Mouse (Mus musculus) thymus, adult 18-20 months (tissue): ENCODE results near the gene Dner.

Experiments
- DNase-seq, 2 experiments: peaks; one replicate each; pipeline ENCODE4 v3.0.0; 2022; ENCODE audit warnings: mixed read lengths in 2 of 2

Dner gene

GRCm38 (mm10) chr1:84437565-84437964 is 258.5 kb downstream of the Dner start:
- no peak for DNase-seq

- no peak for DNase-seq
These were observed 259.7 kb downstream of the Dner start for GRCm38 (mm10) chr1:84436281-84436680.

- no peak for DNase-seq
These were observed 262.6 kb downstream of the Dner start for GRCm38 (mm10) chr1:84433291-84433980.

DNA sequence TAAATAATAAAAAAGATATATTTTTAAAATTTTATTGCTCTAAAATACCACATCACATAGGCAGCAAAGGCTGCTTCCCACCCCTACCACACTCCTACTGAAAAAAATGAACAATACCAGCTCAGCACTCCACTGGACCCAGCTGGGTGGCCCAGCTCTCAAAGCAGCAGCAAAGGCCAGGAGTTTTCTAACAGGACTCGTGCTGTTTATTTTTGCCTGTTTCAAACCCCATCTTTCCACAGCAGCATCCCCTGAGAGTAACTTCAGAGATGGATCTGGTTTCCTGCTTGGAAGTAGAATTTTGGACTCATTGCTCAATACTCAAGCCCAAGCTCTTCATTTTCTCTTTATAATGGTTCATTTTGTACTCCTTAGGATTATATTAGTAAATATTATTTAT is 263.7 kb downstream of the Dner start:
- no peak for DNase-seq

- DNase-seq = no peak
These were observed 267.7 kb downstream of the Dner start for GRCm38 (mm10) chr1:84428331-84428730.

DNA sequence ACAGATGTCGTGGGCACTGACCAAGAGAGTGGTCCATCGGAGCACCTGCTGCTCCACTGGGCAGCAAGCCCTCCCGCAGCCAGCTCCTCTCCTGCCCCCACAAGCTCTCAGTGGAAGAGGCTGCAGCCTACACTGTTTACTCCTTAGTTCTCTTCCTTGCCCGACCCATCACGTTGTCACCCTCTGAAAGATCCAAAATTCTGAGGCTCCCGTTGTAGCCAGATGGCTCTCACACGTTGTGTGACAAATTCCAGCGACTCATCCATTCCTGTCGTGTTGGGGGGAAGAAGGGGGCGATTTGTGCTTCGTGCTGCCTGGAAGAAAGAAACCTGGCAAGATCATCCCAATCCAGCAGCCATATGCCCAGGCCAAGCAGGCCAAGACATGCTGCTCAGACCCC is 268.3 kb downstream of the Dner start:
- no peak for DNase-seq

DNA sequence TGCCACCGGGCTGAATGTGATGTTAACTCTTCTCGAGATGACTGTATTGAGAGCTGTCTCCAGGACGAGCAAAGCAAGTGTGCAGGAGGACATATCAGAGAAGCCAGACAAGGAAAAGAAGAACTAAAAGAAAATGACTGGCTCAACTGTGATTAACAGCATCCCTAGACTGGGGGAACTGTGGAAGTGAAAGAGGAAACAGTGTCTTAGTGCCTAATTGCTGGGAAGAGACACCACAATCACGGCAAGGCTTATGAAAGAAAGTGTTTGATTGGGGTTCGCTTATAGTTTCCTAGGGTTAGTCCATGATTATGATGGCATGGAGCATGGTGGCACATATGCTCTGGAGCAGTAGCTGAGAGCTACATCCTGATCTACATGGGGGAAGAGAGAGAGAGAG is 269.3 kb downstream of the Dner start:
- DNase-seq = no peak

DNA sequence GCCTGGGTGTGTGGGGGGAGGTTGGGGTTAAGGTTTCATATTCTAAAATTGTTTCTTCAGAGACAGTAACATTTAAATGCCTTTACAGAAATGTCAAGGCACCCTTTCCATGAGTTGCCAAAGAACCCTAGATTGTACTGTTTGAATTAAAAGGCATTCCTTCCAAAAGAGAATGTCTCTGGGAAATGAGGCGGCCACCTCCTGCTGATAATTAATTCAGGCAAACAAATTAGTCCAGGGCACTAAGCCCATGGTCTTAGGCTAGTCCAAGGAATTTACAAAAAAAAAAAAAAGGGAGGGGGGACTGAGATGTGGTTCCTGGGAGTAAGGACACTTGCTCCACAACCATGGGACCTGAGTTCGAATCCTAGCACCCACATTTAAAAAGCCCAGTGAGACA is 273.1 kb downstream of the Dner start:
- DNase-seq = no peak

DNA sequence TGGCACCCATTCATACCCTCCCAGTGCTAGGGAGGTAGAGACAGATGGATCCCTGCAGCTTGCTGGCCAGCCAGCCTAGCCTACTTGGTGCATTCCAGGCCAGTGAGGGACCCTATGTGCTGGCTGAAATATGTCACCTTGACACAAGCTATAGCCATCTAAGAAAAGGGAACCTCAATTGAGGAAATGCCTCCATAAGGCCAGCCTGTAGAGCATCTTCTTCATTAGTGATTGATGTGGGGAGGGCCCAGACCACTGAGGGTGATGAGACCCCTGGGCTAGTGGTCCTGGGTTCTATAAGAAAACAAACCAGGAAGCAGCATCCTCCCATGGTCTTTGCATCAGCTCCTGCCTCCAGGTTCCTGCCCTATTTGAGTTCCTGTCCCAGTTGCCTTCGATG is 274.2 kb downstream of the Dner start:
- no peak for DNase-seq

GRCm38 (mm10) chr1:84419416-84419815 is 276.6 kb downstream of the Dner start:
- no peak for DNase-seq

- no peak for DNase-seq
These were observed 277.5 kb downstream of the Dner start for GRCm38 (mm10) chr1:84418511-84418910.

DNA sequence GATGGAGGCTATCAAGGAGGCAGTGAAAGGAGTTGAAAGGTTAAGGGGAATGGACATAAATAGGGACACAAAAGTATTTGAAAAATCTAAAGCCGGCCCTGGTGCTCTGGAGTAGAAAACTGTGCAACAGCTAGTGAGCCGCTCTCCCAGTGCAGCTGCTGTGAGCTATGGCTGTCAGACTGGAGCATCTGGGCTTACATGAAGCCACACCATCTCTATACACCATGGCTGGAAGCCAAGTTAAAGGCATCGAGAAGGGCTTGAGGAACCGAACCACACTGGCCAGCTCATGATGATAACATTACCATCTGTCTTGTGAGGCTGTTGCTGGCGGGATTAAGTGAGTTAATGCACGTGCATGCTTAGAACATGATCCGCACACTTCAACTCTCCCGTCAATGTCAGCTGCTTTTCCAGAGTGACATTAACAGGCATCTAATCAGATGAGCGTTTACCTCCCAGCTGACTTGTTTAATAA is 278.2 kb downstream of the Dner start:
- DNase-seq = no peak

GRCm38 (mm10) chr1:84417276-84417675 is 278.7 kb downstream of the Dner start:
- DNase-seq = no peak

DNA sequence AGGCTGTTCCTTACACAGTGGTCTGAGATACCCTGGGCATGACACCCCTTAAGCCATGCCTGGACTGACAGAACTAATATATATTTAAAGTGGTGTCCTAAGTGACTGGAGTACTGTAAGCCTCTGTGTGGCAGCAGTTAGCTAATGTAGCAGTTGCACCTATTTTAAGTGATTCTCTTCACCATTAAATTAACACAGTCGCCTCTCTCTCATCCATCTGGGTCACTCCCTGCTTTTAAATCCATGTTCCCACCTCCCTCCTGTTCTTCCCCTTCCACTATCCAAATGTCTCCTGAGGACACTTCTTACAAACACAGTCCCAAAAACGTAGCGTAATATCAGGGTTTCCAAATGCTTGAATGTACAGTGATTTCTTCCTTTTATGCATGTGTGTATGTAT is 281.6 kb downstream of the Dner start:
- DNase-seq = no peak

DNA sequence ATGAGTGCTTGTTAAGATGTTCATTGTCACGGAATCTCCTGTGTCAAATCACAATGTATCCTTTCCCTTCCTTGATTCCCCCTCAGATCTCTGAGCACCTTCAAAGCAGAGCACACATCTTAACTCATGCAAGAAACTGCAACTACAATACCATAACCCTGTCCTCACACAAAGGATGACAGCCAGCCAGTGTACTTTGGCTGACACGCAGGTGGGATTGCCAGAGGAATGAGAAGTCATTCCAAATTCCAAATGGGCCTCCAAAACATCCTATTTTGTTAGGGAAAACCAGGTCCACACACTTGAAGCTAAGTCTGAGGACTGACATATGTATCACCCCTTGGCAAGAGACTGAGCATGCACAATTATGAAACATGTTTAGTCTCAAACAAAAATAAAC is 286.5 kb downstream of the Dner start:
- DNase-seq = no peak

DNA sequence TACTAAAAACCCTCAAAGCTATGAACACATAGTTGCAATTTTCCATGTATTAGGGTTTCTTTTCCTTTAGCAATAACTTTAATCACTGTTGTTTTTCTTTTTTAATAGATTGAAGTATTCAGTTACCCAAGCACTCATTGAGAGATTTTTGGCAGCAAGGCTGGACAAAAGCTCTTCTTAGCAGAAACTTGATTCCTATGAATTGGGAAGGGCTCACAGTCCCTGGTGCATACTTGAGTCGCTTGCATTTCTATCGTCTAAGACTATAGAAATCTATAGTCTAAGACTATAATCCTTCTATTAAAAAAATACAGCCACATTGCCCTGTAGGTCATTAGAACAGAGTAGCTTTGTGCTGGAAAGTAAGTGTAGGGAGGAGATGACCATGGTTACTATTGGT is 287.1 kb downstream of the Dner start:
- DNase-seq = no peak

DNA sequence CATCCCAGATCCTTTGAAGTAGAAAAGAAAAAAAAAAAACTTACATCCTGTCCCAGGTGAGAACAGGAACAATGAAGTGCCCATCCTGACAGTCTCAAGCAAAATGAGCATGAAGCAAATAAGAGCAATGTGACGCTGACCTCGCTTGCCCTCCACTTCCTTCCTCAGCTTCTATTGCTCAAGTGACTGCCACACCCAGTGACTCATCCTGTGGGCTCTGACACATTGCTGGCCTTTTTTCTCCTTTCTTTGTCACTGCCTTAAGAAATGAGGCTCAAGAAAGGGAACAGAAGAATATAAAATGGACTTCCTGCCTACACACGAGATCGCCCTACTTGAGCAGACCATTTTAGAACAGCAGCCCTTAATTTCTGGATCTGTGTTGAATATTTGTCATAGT is 289.1 kb downstream of the Dner start:
- no peak for DNase-seq

DNA sequence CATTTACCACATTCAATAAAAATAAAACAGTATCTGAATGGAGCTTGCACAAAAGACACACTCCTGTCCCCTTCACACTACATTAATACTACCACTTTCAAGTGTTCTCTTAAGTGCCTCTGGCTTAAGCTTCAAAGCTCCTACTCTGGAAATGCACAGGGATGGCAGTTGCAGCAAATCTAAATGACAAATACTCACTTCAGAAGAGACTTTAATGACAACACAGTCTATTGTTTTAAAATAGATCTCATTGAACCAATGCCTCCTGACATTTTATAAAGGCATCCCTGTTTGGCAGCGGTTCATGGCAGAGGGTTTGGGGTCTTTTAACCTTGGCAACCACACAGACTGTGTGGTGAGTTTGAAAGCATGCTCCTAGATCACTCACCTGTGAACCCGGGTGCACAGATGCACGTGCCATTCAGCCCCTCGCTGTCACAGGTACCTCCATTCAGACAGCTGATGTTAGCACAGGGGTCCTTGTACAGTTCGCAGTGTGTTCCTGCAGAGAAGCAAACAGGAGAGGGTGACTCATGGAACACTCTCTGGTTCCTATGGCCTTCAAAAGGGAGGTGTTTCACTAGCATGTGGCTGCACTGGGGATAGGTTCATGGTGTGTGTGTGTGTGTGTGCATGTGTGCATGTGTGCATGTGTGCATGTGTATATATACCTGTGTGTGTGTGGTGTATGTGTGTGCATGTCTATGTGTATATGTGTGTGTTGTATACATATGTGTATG is 290.3 kb downstream of the Dner start:
- no peak for DNase-seq

DNA sequence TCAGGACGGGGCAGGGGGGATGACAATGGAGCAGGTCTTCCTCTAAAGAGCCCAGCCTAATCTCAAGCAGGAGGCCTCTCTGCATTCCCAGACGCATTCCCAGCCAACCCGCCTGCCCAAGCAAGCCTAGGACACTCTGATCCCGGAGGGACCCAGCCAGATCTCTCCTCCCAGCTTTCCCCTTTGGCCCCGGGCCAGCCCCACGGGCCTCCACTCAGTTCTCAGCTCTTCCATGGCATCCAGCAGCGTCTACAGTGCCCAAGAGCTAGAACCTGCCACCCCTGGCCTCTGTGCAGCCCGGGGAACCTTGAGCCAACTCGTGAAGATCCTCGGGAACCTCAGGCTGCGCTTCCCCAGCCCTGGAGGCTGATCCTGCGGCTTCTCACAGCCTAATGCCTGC is 291.1 kb downstream of the Dner start:
- no peak for DNase-seq

DNA sequence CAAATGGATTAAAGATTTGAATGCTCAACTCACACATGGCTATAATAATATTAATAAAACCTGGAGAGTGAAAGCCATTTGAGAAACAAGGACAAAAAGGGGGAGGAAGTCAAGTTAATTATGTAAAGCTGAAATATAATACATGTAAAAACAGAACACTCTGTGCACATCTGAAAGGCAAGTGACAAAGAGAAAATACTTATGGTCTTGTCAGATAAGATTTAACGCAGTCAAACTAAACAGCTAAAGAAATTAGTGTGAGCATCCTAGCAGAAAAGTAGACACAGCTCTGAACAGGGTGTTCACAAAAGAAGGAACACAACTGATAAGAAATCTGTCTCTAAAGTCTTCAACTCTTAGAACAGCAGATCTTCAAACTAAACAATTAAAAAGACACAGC is 293.9 kb downstream of the Dner start:
- no peak for DNase-seq

DNA sequence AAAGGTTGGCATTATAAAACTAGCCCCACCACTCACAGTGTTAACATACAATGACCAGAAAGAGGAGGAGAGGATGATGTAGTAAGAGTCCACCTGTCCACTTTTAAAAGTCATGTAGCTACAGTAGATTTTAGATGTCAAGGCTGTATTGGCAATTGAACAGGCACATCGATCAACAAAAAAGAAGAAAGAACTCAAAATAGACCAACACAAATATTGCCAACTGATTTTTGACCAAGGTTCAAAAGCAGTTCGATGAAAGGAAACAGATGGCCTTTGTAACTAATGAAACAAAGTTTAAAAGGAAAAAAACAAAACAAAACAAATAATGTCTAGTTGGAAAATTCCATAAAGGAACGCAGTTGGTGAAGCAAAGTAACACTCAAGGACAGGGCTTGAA is 296.4 kb downstream of the Dner start:
- DNase-seq = no peak

DNA sequence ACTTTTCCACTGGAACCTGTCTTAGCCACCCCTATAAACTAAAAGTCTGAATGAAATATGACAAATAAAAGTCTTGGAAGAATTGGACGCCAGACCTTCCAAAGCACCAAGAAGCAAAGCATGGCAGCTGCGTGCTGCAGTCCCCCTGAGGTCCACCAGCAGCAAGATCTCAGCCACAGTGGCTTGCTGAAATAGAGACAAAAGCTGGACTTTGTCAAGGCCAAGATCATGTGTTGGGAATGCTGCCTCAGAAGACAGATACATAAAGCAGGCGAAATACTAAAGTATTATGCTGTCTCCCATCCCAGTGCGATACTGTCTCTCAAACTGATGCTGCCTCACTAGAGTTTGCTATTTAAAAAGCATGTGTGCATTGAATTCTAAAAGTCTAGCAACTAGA is 296.9 kb downstream of the Dner start:
- DNase-seq = no peak

DNA sequence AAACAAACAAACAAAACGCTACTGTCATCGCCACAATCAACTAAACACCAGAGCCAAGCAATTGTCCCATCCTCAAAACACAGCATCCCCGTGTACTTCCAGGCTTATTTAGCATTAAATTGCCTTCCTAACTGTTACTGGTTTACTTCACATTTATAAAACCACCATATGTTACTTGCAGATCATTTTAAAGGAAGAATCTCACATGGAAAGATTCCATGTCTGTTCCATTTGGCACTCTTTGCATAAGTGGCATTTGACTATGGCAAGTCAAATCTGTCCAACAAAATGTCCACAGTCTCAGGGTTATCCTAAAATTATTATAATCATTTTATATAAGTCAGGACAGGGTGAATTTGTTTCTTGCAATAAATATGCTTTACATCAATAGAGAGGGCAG is 299.2 kb downstream of the Dner start:
- DNase-seq = no peak

DNA sequence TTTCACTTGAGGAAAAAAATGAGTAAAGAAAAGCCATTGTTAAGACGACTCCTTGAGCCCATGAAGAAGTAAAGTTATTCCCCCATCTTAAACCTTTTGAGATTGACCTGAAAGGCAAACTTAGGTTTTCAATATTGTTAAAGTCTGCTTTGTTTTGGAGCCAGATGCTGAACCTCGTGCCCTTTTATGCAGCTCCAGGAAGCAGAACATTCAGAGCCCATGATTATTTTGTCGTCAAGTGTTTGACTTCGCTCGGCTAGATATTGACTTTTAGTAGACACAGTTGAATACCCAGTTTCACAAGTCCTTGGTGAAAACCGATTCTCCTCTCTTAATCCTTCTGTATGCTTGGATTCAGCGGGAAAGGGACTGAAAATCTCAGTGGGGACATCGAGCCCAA is 300.1 kb downstream of the Dner start:
- DNase-seq = no peak

GRCm38 (mm10) chr1:84390961-84391360 is 305.1 kb downstream of the Dner start:
- no peak for DNase-seq
